Mouse (Mus musculus): ENCODE data around the gene Gm21188.
"Not testable (repeated sequence)": the region's sequence is repeated elsewhere in the genome, so short reads cannot be mapped to it uniquely, and the experiment has no call there.

GRCm38 (mm10) chr13:120096938-120097256 lies 44.9 kb upstream of the Gm21188 start:
- TF ChIP-seq CTCF (IDR thresholded peaks at IDR 0.05 in 2 of 3, conservative IDR thresholded peaks at IDR 0.05 in 1 of 3; ENCODE audit: control insufficient read depth in 1 of 3, insufficient read depth in 1 of 3, low read depth in 2 of 3, low read length in 3 of 3, poor library complexity in 1 of 3, severe bottlenecking in 1 of 3); POLR2A (IDR thresholded peaks at IDR 0.05; ENCODE audit: control insufficient read depth in 1 of 2, insufficient read depth in 1 of 2, low read depth in 1 of 2, low read length in 2 of 2, poor library complexity in 1 of 2); ZC3H11A (IDR thresholded peaks at IDR 0.05; ENCODE audit: low read depth, low read length); NELFE (IDR thresholded peaks at IDR 0.05; ENCODE audit: low read depth, low read length): not testable (repeated sequence)

Data from MEL (cell line).